Mouse (Mus musculus): ENCODE measurements around the gene Lysmd4.

DNA sequence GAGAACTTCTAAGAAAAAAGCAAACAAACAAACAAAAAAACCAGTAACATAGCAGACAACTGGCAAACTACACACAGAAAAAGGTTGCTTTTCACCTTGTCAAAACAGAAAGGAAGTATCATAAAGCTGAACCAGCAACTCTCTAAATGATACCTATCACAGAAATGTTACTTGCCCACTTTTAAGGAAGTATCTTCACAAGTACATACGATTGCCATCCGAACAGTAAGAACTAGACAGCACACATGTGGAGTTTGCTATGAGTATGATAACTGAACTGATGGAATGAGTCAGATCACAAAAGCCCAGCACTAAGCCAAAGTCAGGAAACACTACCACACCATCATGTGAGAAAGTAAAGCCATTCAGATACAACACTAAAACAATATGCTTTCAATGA is 85.8 kb downstream of the Lysmd4 start:
- TF ChIP-seq CTCF (IDR thresholded peaks at IDR 0.05; ENCODE audit: control insufficient read depth, insufficient read depth, insufficient read length) (no peak), MAX (IDR thresholded peaks at IDR 0.05) (no peak), MYOD1 (IDR thresholded peaks at IDR 0.05; ENCODE audit: control insufficient read depth, insufficient read length, low read depth) (no peak)

All from C2C12 (cell line).